Mouse (Mus musculus): ENCODE measurements around the gene Arpc3.

Arpc3 gene

GRCm38 (mm10) chr5:122391786-122392180 is at the start of gene Arpc3:
Arpc3 (plus strand) TSS chr5:122391878.
- DNase-seq (ENCODE audit: low read depth), result peak; percentile 96

GRCm38 (mm10) chr5:122342874-122343273 is 48.8 kb upstream of the Arpc3 start:
- no peak for DNase-seq (ENCODE audit: low read depth)

- no peak for DNase-seq (ENCODE audit: low read depth)
Observed at GRCm38 (mm10) chr5:122343768-122344167, 47.9 kb upstream of the Arpc3 start.

- peak; percentile 92 for DNase-seq (ENCODE audit: low read depth)
Observed at GRCm38 (mm10) chr5:122344260-122344659, 47.4 kb upstream of the Arpc3 start.

- peak; percentile 36 for DNase-seq (ENCODE audit: low read depth)
Observed at GRCm38 (mm10) chr5:122345777-122346176, 45.9 kb upstream of the Arpc3 start.

- DNase-seq (ENCODE audit: low read depth), result peak; percentile 100
Observed at GRCm38 (mm10) chr5:122353807-122354491, 37.7 kb upstream of the Arpc3 start, which contains the start of the genes Rad9b and Vps29. Rad9b (minus strand) TSS chr5:122354233. Vps29 (plus strand) TSS chr5:122354369.

- no peak for DNase-seq (ENCODE audit: low read depth)
Observed at GRCm38 (mm10) chr5:122354492-122355067, 37.1 kb upstream of the Arpc3 start.

GRCm38 (mm10) chr5:122371591-122372191 is 20.0 kb upstream of the Arpc3 start, which contains the start of gene Gpn3:
Gpn3 (plus strand) TSS chr5:122371876.
- no peak for DNase-seq (ENCODE audit: low read depth)

GRCm38 (mm10) chr5:122372192-122372769 is 19.4 kb upstream of the Arpc3 start, which contains the start of gene Fam216a:
Fam216a (minus strand) TSS chr5:122372364.
- peak; percentile 100 for DNase-seq (ENCODE audit: low read depth)

GRCm38 (mm10) chr5:122372878-122373277 is 18.8 kb upstream of the Arpc3 start:
- no peak for DNase-seq (ENCODE audit: low read depth)

- DNase-seq (ENCODE audit: low read depth), result no peak
Observed at GRCm38 (mm10) chr5:122377101-122377833, 14.4 kb upstream of the Arpc3 start.

- DNase-seq (ENCODE audit: low read depth), result no peak
Observed at GRCm38 (mm10) chr5:122378171-122378570, 13.5 kb upstream of the Arpc3 start.

GRCm38 (mm10) chr5:122379374-122380155 is 12.1 kb upstream of the Arpc3 start:
- peak; percentile 88 for DNase-seq (ENCODE audit: low read depth)

GRCm38 (mm10) chr5:122390006-122390405 is 1.7 kb upstream of the Arpc3 start:
- no peak for DNase-seq (ENCODE audit: low read depth)

- no peak for DNase-seq (ENCODE audit: low read depth)
Observed at GRCm38 (mm10) chr5:122390671-122391070, 1.0 kb upstream of the Arpc3 start.

GRCm38 (mm10) chr5:122391178-122391785 is 396 bp upstream of the Arpc3 start:
- DNase-seq (ENCODE audit: low read depth), result peak; percentile 44

- peak; percentile 73 for DNase-seq (ENCODE audit: low read depth)
Observed at GRCm38 (mm10) chr5:122392227-122393004, 738 bp downstream of the Arpc3 start.

GRCm38 (mm10) chr5:122393887-122394286 is 2.2 kb downstream of the Arpc3 start:
- DNase-seq (ENCODE audit: low read depth), result peak; percentile 93

- peak; percentile 37 for DNase-seq (ENCODE audit: low read depth)
Observed at GRCm38 (mm10) chr5:122396791-122397190, 5.1 kb downstream of the Arpc3 start.

- DNase-seq (ENCODE audit: low read depth), result no peak
Observed at GRCm38 (mm10) chr5:122397495-122397894, 5.8 kb downstream of the Arpc3 start.

Data from induced T-regulatory cell, adult 2 months (primary cell).